Mouse (Mus musculus): Measurements from ENCODE around the gene Lce1k.
"Not testable (repeated sequence)": the region's sequence is repeated elsewhere in the genome, so short reads cannot be mapped to it uniquely, and the experiment has no call there.

Lce1k gene

DNA sequence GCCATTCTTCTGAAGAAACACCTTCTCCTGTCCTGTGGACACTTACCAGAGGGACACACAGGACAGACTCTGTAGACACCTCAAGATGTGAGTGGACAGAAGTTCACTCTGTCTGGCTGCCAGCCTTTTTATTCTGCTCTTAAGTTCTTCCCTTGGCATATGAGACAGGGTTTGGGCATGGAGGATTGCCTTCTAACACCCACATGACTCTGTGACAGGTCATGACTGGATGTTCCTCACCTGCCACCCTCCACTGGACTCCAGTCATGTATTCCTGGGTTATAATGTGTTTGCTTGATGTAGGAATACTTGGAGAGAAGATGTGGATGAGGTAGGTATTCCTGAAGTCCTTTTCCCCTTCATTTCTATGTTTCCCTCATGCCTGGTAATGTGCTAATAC lies at the start of gene Lce1k:
TSS of gene Lce1k (minus strand) at position 101 of the 400 bp plus-strand sequence.
- no peak for DNase-seq

DNA sequence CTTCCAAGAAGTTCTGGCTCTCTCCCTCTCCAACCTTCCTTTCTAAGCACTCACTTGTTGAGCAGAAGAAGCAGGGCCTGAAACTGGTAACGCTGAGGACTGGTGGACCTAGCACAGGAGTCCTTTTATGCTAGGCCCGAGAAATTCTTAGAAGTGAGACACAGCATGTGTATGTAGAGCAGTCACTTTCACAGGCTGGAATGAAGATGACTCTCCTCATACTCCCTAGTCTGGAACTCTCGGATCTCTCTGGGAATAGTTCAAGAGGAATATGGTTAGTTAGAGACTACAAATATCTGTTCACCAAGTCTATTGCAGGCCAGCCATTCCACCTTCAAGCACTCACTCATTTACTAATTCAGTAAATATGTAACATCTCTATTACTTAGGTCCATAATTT lies 43.5 kb upstream of the Lce1k start, which contains the start of gene Lce1l:
TSS of gene Lce1l (minus strand) at position 101 of the 400 bp plus-strand sequence.
- no peak for DNase-seq

DNA sequence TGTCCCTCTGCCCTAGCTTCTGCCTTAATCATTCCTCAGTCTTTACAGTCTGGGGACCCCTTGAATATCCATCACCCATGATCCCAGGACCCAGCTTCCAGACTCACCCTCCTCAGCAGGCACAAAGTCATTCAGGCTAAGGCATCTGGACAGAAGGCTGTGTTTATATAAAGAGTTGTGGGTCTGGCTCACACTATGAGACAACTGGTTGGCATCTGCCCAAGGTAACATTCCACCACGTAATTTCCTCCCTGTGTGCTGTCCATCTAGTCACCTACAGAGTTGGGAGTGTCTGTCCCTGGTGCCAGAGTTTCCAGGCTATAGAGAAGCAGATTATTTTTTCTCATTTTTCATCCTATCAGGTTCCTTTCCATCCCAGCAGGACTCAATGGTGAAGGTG lies 19.4 kb upstream of the Lce1k start, which contains the start of gene Kprp:
TSS of gene Kprp (minus strand) at position 140 of the 400 bp plus-strand sequence.
- DNase-seq: no peak

DNA sequence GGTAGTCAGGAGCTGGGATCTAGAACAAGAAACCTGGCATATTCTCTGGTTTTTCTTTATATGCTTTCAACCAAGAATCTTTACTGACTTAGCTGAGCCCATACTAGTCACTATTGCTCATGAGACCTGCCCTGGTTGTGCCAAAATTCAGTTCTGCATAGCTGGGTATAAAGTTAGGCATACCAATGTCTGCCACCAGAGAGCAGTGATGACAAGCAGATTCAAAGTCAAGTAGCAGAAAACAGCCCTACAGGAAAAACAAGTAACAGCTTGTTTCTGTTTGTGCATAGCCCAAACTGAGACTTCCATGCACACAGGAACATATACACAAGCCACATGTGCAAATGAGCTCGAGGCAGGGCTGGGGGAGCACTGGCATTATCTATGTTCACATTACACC lies 18.1 kb upstream of the Lce1k start:
- DNase-seq: no peak

DNA sequence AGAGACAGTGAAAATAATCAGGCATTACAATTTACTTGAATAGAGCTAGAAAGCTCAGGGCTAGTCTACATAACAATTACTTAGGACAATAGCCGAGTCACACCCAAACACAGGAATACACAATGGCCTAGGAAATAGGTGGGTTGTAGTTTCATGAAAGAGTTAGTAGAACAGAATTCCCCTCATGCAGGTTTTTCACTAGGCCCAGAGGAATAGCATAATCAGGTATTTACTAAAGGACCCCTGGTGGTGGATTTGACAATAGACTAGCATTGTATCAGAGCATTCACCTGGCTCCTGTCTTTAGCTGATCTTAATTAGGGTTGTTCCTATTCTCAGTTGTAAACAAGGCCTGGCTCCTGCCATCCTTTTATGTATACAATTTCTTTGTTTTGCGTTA lies 8.3 kb upstream of the Lce1k start:
- not testable (repeated sequence) for DNase-seq

DNA sequence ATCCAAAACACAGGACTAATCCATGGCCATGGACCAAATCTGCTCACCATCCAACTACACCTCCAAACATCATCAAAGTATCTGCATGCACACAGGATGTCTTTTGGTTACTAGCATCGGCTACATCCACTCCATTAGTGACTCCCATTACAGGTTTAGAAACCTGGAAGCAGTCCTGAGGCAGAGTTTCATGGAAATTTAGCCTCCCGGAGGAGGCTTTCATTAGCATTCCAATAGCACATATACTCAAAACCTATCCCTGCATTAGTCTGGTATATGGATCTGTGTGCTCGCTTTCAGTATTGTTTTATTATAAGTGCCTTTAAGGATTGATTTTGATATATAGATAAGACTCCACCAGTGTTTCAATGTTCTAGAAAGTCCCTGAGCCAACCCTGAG lies 7.9 kb upstream of the Lce1k start:
- no peak for DNase-seq

DNA sequence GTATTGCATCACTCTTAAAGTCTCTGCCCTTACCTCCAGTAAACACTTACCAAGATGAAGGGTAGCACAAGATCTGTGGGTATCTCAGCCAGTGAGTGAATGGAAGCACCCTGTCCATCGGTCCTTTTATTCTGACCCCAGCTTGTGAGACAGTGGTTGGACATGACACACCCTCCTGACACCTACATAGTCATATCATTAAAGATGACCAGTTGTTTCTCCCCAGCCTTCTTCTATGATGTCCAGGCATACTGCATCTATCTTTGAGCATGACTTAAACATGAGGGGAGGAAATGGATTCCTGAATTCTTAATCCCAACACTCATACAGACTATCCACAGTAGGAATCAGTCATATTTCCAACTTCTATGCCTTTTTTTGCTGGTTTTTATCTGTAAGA lies 17.3 kb downstream of the Lce1k start, which contains the start of gene Lce1j:
TSS of gene Lce1j (minus strand) at position 101 of the 400 bp plus-strand sequence.
- DNase-seq: no peak

DNA sequence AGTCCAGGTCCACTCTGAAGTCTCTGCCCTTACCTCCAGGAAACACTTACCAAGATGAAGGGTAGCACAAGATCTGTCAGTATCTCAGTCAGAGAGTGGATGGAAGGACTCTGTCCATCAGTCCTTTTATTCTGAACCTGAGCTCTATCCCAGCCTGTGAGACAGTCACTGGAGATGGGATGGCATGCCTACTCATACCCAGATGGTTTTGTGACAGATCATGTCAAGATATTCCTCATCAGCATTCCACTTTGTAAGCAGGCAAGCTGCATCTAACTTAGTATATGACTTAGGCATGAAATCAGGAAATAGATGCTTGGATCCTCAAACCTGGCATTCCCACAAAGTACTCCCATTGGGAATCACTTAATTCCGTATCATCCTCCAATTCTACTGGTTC lies 28.9 kb downstream of the Lce1k start, which contains the start of gene Lce1i:
TSS of gene Lce1i (minus strand) at position 101 of the 400 bp plus-strand sequence.
- DNase-seq: no peak

DNA sequence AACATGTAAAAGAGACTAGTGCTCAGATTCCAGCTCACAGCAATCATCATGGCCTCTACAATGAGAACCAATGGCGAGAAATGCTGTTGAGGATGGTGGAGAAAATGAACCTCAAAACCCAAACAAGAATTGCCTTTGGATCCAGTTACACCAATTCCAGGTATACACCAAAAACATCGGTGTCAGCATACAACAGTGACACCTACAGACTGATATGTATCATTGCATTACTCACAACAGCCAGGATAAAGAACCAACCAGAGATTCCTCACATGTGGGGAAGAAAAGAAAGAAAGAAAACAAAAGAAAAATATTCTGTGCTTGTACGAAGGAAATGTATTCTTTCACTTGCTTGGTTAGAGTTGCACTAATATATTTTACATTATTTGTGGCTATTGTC lies 36.1 kb downstream of the Lce1k start:
- no peak for DNase-seq

DNA sequence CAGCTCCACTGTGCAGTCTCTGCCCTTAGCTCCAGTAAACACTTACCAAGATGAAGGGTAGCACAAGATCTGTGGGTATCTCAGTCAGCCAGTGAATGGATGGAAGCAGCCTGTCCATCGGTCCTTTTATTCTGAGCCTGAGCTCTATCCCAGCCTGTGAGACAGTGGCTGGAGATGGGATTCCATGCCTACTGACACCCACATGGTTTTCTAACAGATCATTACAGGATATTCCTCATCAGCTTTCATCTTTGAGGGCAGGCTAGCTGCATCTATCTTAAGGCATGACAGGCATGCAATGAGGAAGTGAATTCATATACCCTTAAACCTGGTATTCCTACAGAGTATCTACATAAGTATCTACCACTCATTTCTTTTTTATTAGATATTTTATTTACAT lies 42.7 kb downstream of the Lce1k start, which contains the start of gene Lce1h:
TSS of gene Lce1h (minus strand) at position 101 of the 400 bp plus-strand sequence.
- DNase-seq: no peak
